In the genomic region with DNA sequence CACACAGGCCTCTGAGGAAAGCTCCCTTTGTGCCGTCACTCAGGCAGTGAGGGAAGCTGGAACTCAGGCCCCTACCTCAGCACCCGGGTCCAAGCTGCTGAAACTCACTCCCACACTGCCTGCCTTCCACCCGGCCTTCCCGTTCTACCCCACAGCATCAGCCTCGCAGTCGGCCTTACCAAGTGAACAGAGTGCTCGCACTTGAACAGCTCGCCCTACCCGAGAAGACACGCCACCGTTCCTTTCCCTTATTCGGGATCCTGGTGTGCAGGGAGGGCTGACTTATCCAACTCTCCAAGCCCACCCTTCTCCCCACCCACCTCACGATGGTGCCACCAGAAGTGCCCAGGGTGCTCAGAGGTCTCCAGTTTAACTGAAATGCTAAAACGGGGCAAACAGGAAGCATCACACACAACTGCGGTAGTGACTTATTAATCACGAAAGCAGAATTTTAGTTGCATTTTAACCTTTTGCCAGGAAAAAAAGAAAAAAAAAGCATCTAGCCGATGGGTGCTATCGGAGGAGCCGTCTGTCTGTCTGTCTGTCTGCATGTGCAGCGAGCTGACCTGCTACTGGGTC, we compare ENCODE assay signal across 11 mouse cellular contexts. TPM values are rescaled to one million over a fixed set of nuclear protein-coding genes. Genes with fewer than 3 reads are reported as not detected.
A peak's percentile ranks its signal among the peaks of the same experiment; 100 is the strongest.
DNase-seq lines count a peak whose midpoint lies in the region; ATAC-seq and TF ChIP-seq lines count a peak whose summit lies in the region.
"Had no signal": no experiment of that assay in that cellular context is flagged by ENCODE, and none has a peak within 500 bp of the region (broad histone marks: within the 10 kb centered on the region; RNA-seq: fewer than 3 reads in every experiment).

No protein-coding gene starts in this region.

- H3K36me3 ChIP-seq in heart, embryonic 16.5 days (ENCODE audit: control insufficient read depth, insufficient read depth) = no peaks in the 10 kb centered on the region
- no peaks in the 10 kb centered on the region for H3K36me3 ChIP-seq in embryonic facial prominence, embryonic 10.5 days (replicated peaks)
- no peaks in the 10 kb centered on the region for H3K36me3 ChIP-seq in kidney, adult 2 months (ENCODE audit: control insufficient read depth, insufficient read depth, low read length)

- TF ChIP-seq CTCF in kidney, adult 2 months (conservative IDR thresholded peaks at IDR 0.05; ENCODE audit: insufficient read depth, insufficient read length, low read depth, low read length) = no peak
- no peak for TF ChIP-seq CTCF in olfactory bulb, adult 2 months (IDR thresholded peaks at IDR 0.05; ENCODE audit: insufficient read depth, low read depth, low read length)

- no peak overlapping the region for H3K27ac ChIP-seq in heart, embryonic 16.5 days (ENCODE audit: low read length)
- H3K27ac ChIP-seq in embryonic facial prominence, embryonic 10.5 days (replicated peaks) = 0 out of 2 replicates have a peak overlapping the region, but pooled peaks have one; percentile 35
- H3K27ac ChIP-seq in kidney, adult 2 months (ENCODE audit: insufficient read depth, low read depth, low read length) = peak overlapping the region; percentile 39
- H3K27ac ChIP-seq in olfactory bulb, adult 2 months (ENCODE audit: insufficient read depth, low read depth, low read length) = no peak overlapping the region; the same call in 1 of the 2 replicates
- H3K27ac ChIP-seq: liver, embryonic 14.5 days had no signal

- ATAC-seq in heart, embryonic 16.5 days (replicated peaks; ENCODE audit: extremely low read depth, insufficient read depth, low FRiP score) = no peak

- WGBS in heart, embryonic 16.5 days = 80% methylated on average over 20 of the region's 20 CpGs
- 85% methylated on average over 20 of the region's 20 CpGs for WGBS in embryonic facial prominence, embryonic 10.5 days
- 31% methylated on average over 20 of the region's 20 CpGs for WGBS in kidney, adult 2 months
- 58% methylated on average over 20 of the region's 20 CpGs for WGBS in olfactory bulb, adult 2 months

- TF ChIP-seq POLR2A in kidney, adult 2 months (IDR thresholded peaks at IDR 0.05; ENCODE audit: low read depth, low read length) = no peak
- TF ChIP-seq POLR2A in olfactory bulb, adult 2 months (IDR thresholded peaks at IDR 0.05; ENCODE audit: insufficient read depth, low read depth, low read length) = no peak

- DNase-seq in heart, postnatal 4 days = no peak
- no peak for DNase-seq in embryonic facial prominence, embryonic 10.5 days (ENCODE audit: low spot score)
- DNase-seq in kidney, adult 2 months = peak; percentile 79
- DNase-seq in cerebellum, adult 11-12 months = no peak
- no peak for DNase-seq in gastrocnemius, postnatal 10 days
- DNase-seq in lung, postnatal 36 days = no peak
- DNase-seq: cerebellum, adult 8-10 months had no signal

- H3K4me3 ChIP-seq in heart, embryonic 16.5 days (ENCODE audit: low read length) = no peak overlapping the region
- no peak overlapping the region; the same call in 1 of the 2 replicates for H3K4me3 ChIP-seq in embryonic facial prominence, embryonic 10.5 days
- H3K4me3 ChIP-seq in kidney, adult 2 months (ENCODE audit: insufficient read depth, low read depth, low read length) = peak overlapping the region; percentile 44
- H3K4me3 ChIP-seq in olfactory bulb, adult 2 months (ENCODE audit: insufficient read depth, low read depth, low read length) = 0 out of 2 replicates have a peak overlapping the region, but pooled peaks have one; percentile 0

- H3K27me3 ChIP-seq in heart, embryonic 16.5 days (ENCODE audit: control insufficient read depth, insufficient read depth, low read length) = no peaks in the 10 kb centered on the region
- H3K27me3 ChIP-seq in embryonic facial prominence, embryonic 10.5 days (replicated peaks; ENCODE audit: low read depth, poor library complexity, severe bottlenecking) = no peaks in the 10 kb centered on the region
- no peaks in the 10 kb centered on the region for H3K27me3 ChIP-seq in kidney, adult 2 months (replicated peaks; ENCODE audit: control insufficient read depth, insufficient read depth, low read length)

- no peaks in the 10 kb centered on the region for H3K9me3 ChIP-seq in heart, embryonic 16.5 days (replicated peaks; ENCODE audit: control insufficient read depth, low read length)
- H3K9me3 ChIP-seq in embryonic facial prominence, embryonic 10.5 days = no peaks in the 10 kb centered on the region

- peaks cover 35% of the 10 kb centered on the region for H3K4me1 ChIP-seq in heart, embryonic 16.5 days (ENCODE audit: control insufficient read depth, insufficient read depth, low read length)
- H3K4me1 ChIP-seq in embryonic facial prominence, embryonic 10.5 days = peaks cover 61% of the 10 kb centered on the region
- peaks cover 36% of the 10 kb centered on the region for H3K4me1 ChIP-seq in kidney, adult 2 months (ENCODE audit: control insufficient read depth, insufficient read depth, low read length)
- peaks cover 39% of the 10 kb centered on the region for H3K4me1 ChIP-seq in olfactory bulb, adult 2 months (ENCODE audit: control insufficient read depth, insufficient read depth, low read length)

- peak overlapping the region; percentile 12 for H3K4me2 ChIP-seq in heart, embryonic 16.5 days (ENCODE audit: low read depth, low read length)

- peak overlapping the region; percentile 24; the same call in 1 of the 2 replicates for H3K9ac ChIP-seq in heart, embryonic 16.5 days (ENCODE audit: low read length)
- H3K9ac ChIP-seq: liver, embryonic 14.5 days had no signal

RNA-seq across cellular contexts. Expression of a gene that starts 2.8 kb away (rescaled TPM):
- polyA plus RNA-seq in heart, embryonic 16.5 days (2015; fragmentation: Nextera tagmentation; extraction: Ambion mirVana) = 3.0 and 4.8 TPM in 2 replicates
- total RNA-seq in heart, postnatal 4 days (2021) = 1 to 10 TPM; 2.7 to 3.4 TPM
- polyA plus RNA-seq in embryonic facial prominence, embryonic 10.5 days (2016; fragmentation: Nextera tagmentation; extraction: Ambion mirVana) = 3.1 and 3.2 TPM in 2 replicates
- 8.0 and 8.6 TPM in 2 replicates for polyA plus RNA-seq in kidney, adult 2 months (2012; rRNA removed)
- polyA plus RNA-seq in olfactory bulb, adult 2 months (2012; ENCODE audit: insufficient read depth, insufficient read length, low replicate concordance, missing spikeins) = not detected in 2 replicates
- total RNA-seq in gastrocnemius, postnatal 10 days (2021) = 1 to 10 TPM; 3.3 to 5.0 TPM

RNA-seq across cellular contexts. Expression of a gene that starts 46.3 kb away (rescaled TPM):
- polyA plus RNA-seq in heart, embryonic 16.5 days (2015; fragmentation: Nextera tagmentation; extraction: Ambion mirVana) = not detected in 2 replicates
- total RNA-seq in heart, postnatal 4 days (2021) = not detected
- polyA plus RNA-seq in embryonic facial prominence, embryonic 10.5 days (2016; fragmentation: Nextera tagmentation; extraction: Ambion mirVana) = not detected in 2 replicates
- polyA plus RNA-seq in kidney, adult 2 months (2012; rRNA removed) = not detected in 2 replicates
- polyA plus RNA-seq in olfactory bulb, adult 2 months (2012; ENCODE audit: insufficient read depth, insufficient read length, low replicate concordance, missing spikeins) = not detected in 2 replicates
- not detected for total RNA-seq in gastrocnemius, postnatal 10 days (2021)
- total RNA-seq: heart, postnatal 25 days had no signal
- polyA plus RNA-seq: liver, embryonic 14.5 days had no signal

RNA-seq across cellular contexts. Expression of a gene that starts 56.2 kb away (rescaled TPM):
- 0.17 and 0.25 TPM in 2 replicates for polyA plus RNA-seq in heart, embryonic 16.5 days (2015; fragmentation: Nextera tagmentation; extraction: Ambion mirVana)
- total RNA-seq in heart, postnatal 4 days (2021) = not detected
- 0.47 and 0.49 TPM in 2 replicates for polyA plus RNA-seq in embryonic facial prominence, embryonic 10.5 days (2016; fragmentation: Nextera tagmentation; extraction: Ambion mirVana)
- 0.09 and 0.22 TPM in 2 replicates for polyA plus RNA-seq in kidney, adult 2 months (2012; rRNA removed)
- polyA plus RNA-seq in olfactory bulb, adult 2 months (2012; ENCODE audit: insufficient read depth, insufficient read length, low replicate concordance, missing spikeins) = not detected in 2 replicates
- total RNA-seq in gastrocnemius, postnatal 10 days (2021) = not detected
- total RNA-seq: heart, postnatal 25 days had no signal
- polyA plus RNA-seq: liver, embryonic 14.5 days had no signal

Comparison
In these comparisons a context has a peak if more than half of its experiments do, and no peak if none do; other contexts are left out.
1. H3K27ac ChIP-seq: peak in embryonic facial prominence, embryonic 10.5 days (single experiment) and kidney, adult 2 months (single experiment); none in heart, embryonic 16.5 days (single experiment) and olfactory bulb, adult 2 months (single experiment).
2. H3K4me3 ChIP-seq: peak in kidney, adult 2 months (single experiment) and olfactory bulb, adult 2 months (single experiment); none in heart, embryonic 16.5 days (single experiment) and embryonic facial prominence, embryonic 10.5 days (single experiment).